Mouse (Mus musculus) CH12.LX (cell line): ENCODE data around the gene Ankrd27.

Experiments
- CTCF ChIP-seq, 2 experiments: IDR thresholded peaks in 1 of 2; conservative IDR thresholded peaks in 1 of 2; 2 replicates each; pipeline ENCODE4 v1.5.1; 2011 to 2012; ENCODE audit warnings: low read depth in 2 of 2, low read length in 2 of 2, improper control_type of control experiment in 1 of 2, inconsistent platforms in 1 of 2, mild to moderate bottlenecking in 1 of 2, moderate library complexity in 1 of 2
- GABPA ChIP-seq: IDR thresholded peaks from 2 replicates; pipeline ENCODE4 v1.6.1; 2012; ENCODE audit warnings: low read depth, low read length, improper control_type of control experiment, inconsistent platforms; ENCODE audit not compliant: insufficient replicate concordance
- KAT2A ChIP-seq: IDR thresholded peaks from 2 replicates; pipeline ENCODE4 v1.6.1; 2012; ENCODE audit warnings: low read length, improper control_type of control experiment, inconsistent platforms; ENCODE audit not compliant: insufficient replicate concordance
- MAFK ChIP-seq: IDR thresholded peaks from 2 replicates; pipeline ENCODE4 v1.6.1; 2011; ENCODE audit warnings: low read length, improper control_type of control experiment; ENCODE audit not compliant: insufficient replicate concordance
- POLR2A ChIP-seq: IDR thresholded peaks from 2 replicates; pipeline ENCODE4 v1.6.1; 2011; ENCODE audit warnings: low read depth, mild to moderate bottlenecking, improper control_type of control experiment, low read length
- RCOR1 ChIP-seq: conservative IDR thresholded peaks from 2 replicates; pipeline ENCODE4 v1.6.1; 2012; ENCODE audit warnings: low read depth, mild to moderate bottlenecking, inconsistent platforms, low read length, improper control_type of control experiment
- SIN3A ChIP-seq: IDR thresholded peaks from 2 replicates; pipeline ENCODE4 v1.6.1; 2012; ENCODE audit warnings: low read length, improper control_type of control experiment, inconsistent platforms
- SMC3 ChIP-seq: IDR thresholded peaks from 2 replicates; pipeline ENCODE4 v1.6.1; 2011; ENCODE audit warnings: low read depth, low read length, improper control_type of control experiment
- TCF12 ChIP-seq: IDR thresholded peaks from 2 replicates; pipeline ENCODE4 v1.6.1; 2014; ENCODE audit warnings: low read depth, mild to moderate bottlenecking, inconsistent platforms, low read length, improper control_type of control experiment
- USF1 ChIP-seq: IDR thresholded peaks from 2 replicates; pipeline ENCODE4 v1.6.1; 2014; ENCODE audit warnings: low read depth, mild to moderate bottlenecking, inconsistent platforms, low read length, improper control_type of control experiment
- USF2 ChIP-seq: conservative IDR thresholded peaks from 2 replicates; pipeline ENCODE4 v1.6.1; 2011; ENCODE audit warnings: low read depth, low read length, improper control_type of control experiment
- ZKSCAN1 ChIP-seq: IDR thresholded peaks from 2 replicates; pipeline ENCODE4 v1.6.1; 2012; ENCODE audit warnings: low read depth, inconsistent platforms, low read length, improper control_type of control experiment, borderline replicate concordance
- ZNF384 ChIP-seq: IDR thresholded peaks from 2 replicates; pipeline ENCODE4 v1.6.1; 2012; ENCODE audit warnings: low read depth, low read length, improper control_type of control experiment, inconsistent platforms

DNA sequence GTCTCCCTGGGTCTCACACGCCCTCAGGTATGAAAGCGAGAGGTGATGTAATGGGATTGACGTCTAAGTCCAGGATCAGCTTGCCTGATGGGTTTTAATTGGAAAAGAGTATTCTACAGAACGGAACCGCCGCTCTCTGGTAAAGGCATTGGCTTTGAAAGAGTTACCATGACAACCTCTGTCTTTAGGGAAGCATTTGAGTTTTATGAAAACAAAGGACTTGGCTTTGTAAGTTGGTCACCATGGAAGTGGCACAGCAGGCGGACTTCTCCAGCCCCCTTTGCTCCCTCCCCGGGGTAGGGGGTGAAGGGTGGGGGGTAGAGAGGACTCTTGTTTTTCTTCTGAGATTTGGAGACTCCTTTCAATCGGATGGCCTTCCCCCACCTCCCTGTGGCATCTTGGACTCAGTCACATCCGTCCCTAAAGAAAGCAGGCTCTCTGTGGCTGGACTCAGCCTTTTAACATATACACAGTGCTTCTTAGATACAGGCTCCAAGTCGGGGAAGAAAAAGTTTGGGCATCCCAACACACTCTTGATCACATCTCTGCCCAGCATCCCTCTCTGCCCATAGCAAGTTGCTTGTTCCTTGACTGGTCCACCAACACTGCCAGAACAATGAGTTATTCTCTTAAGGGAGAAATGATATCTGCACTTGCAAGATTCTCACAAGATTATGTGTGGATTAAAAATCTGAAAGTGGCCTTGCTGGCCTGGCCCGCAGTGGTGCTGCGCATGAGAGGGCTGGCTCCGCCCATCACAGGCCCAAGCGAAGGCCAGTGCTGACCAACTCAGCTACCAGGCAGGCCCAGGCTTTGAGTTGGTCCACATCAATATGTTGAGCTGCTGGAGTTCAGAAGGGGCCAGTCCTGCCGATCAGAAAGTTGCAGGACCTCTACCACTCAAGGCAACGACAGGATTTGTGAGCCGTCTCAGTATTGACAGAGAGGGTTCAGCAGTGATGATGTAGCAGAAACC, 82.3 kb downstream of the Ankrd27 start:
- TF ChIP-seq CTCF (conservative IDR thresholded peaks at IDR 0.05 in 1 of 2, IDR thresholded peaks at IDR 0.05 in 1 of 2; ENCODE audit: low read depth in 2 of 2, low read length in 2 of 2) (no peak), POLR2A (no peak), SMC3 (no peak), USF1 (no peak), RCOR1 (no peak), TCF12 (no peak), KAT2A (no peak), ZKSCAN1 (no peak), ZNF384 (no peak), GABPA (no peak), SIN3A (no peak), MAFK (no peak), USF2 (no peak)
